Mouse (Mus musculus): ENCODE measurements around the gene Rnf213. TPM values are rescaled to one million over a fixed set of nuclear protein-coding genes. Genes with fewer than 3 reads are reported as not detected.

Rnf213 gene
- polyA plus RNA-seq, 1 experiment, result 27.7 TPM

- H3K4me1 ChIP-seq (ENCODE audit: control insufficient read depth, insufficient read depth, low read length), result no peaks in the 10 kb centered on the region
- no peak overlapping the region for H3K27ac ChIP-seq (ENCODE audit: control insufficient read depth, insufficient read depth, low read depth, low read length, poor library complexity)
- no peak for TF ChIP-seq POLR2A (IDR thresholded peaks at IDR 0.05; ENCODE audit: borderline replicate concordance, control insufficient read depth, low read depth, low read length)
- WGBS, result 81% methylated on average over 16 of the region's 16 CpGs
- no peak overlapping the region for H3K4me3 ChIP-seq (replicated peaks; ENCODE audit: control insufficient read depth, low read depth, low read length)
Observed at GRCm38 (mm10) chr11:119515823-119516676, 123.2 kb downstream of the Rnf213 start.

- no peaks in the 10 kb centered on the region for H3K4me1 ChIP-seq (ENCODE audit: control insufficient read depth, insufficient read depth, low read length)
- no peak overlapping the region for H3K27ac ChIP-seq (ENCODE audit: control insufficient read depth, insufficient read depth, low read depth, low read length, poor library complexity)
- TF ChIP-seq POLR2A (IDR thresholded peaks at IDR 0.05; ENCODE audit: borderline replicate concordance, control insufficient read depth, low read depth, low read length), result no peak
- TF ChIP-seq CTCF (IDR thresholded peaks at IDR 0.05; ENCODE audit: control insufficient read depth, insufficient read depth, low read length), result no peak
- WGBS, result 73% methylated on average over 12 of the region's 12 CpGs
- no peak overlapping the region for H3K4me3 ChIP-seq (replicated peaks; ENCODE audit: control insufficient read depth, low read depth, low read length)
Observed at GRCm38 (mm10) chr11:119516677-119517361, 123.9 kb downstream of the Rnf213 start.

DNA sequence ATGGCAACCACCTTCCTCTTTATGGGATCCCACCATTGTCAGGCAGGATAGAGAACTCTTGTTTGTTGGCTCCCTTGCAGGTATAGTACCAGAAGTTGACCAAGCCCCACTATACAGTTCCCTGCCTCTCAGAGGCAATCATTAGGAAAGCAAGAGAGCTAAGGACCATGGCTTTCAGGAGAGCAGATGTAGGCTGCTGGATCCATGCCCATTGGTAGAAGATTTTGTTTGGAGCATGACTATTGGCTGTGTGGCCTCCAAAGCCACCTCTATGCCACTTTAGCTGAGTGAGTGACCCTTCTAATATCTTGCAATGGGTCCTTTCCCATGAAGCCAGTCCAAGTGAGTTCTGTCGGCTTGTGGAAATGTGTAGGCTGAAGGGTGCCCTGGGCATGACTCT, 126.5 kb downstream of the Rnf213 start:
- no peak overlapping the region for H3K4me3 ChIP-seq (replicated peaks; ENCODE audit: control insufficient read depth, low read depth, low read length)
- H3K4me1 ChIP-seq (ENCODE audit: control insufficient read depth, insufficient read depth, low read length), result no peaks in the 10 kb centered on the region; the same call in 1 of the 2 replicates
- TF ChIP-seq CTCF (IDR thresholded peaks at IDR 0.05; ENCODE audit: control insufficient read depth, insufficient read depth, low read length) (no peak), POLR2A (IDR thresholded peaks at IDR 0.05; ENCODE audit: borderline replicate concordance, control insufficient read depth, low read depth, low read length) (no peak)
- 86% methylated on average over 1 of the region's 1 CpGs for WGBS
- H3K27ac ChIP-seq (ENCODE audit: control insufficient read depth, insufficient read depth, low read depth, low read length, poor library complexity), result no peak overlapping the region

DNA sequence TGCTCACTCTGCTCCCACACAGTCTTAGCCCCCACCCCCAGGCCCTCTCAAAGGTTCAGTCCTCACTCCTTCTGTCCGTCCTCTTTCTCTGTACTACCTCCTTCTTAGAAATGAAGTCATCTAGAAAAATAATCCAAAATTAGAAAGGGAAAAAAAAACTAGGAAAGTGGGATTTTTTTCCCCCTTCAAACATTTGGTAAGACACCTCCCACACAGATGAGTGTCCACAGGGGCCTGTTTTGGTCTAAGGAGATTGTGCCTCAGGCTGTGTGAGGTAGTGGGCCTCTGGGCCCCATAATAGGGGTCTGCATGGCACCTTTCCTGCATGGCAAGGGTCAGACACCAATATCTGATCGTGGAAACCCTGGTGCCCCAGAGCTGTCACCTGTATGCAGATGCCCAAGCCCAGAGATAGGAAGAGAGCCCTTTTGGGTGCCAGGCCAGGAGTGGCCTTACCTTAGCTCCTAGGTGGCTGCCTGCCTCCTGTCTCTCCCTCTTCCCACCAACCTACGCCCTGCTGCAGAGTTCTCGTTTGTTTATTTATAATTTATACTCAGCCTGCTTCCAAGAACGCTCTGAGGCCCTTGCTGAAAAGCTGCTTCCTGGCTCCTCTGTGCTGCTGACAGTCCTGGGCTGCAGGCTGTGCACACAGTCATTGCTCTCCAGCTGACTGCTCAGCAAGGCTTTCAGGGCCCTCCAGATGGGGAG, 127.3 kb downstream of the Rnf213 start:
- TF ChIP-seq POLR2A (IDR thresholded peaks at IDR 0.05; ENCODE audit: borderline replicate concordance, control insufficient read depth, low read depth, low read length) (no peak), CTCF (IDR thresholded peaks at IDR 0.05; ENCODE audit: control insufficient read depth, insufficient read depth, low read length) (no peak)
- Histone ChIP-seq H3K4me3 (replicated peaks; ENCODE audit: control insufficient read depth, low read depth, low read length) (no peak overlapping the region), H3K4me1 (ENCODE audit: control insufficient read depth, insufficient read depth, low read length) (no peaks in the 10 kb centered on the region; the same call in 1 of the 2 replicates), H3K27ac (ENCODE audit: control insufficient read depth, insufficient read depth, low read depth, low read length, poor library complexity) (no peak overlapping the region)
- 52% methylated on average over 5 of the region's 5 CpGs for WGBS

GRCm38 (mm10) chr11:119520713-119521063, 127.8 kb downstream of the Rnf213 start:
- Histone ChIP-seq H3K4me3 (replicated peaks; ENCODE audit: control insufficient read depth, low read depth, low read length) (no peak overlapping the region), H3K4me1 (ENCODE audit: control insufficient read depth, insufficient read depth, low read length) (no peaks in the 10 kb centered on the region; the same call in 1 of the 2 replicates), H3K27ac (ENCODE audit: control insufficient read depth, insufficient read depth, low read depth, low read length, poor library complexity) (no peak overlapping the region)
- TF ChIP-seq POLR2A (IDR thresholded peaks at IDR 0.05; ENCODE audit: borderline replicate concordance, control insufficient read depth, low read depth, low read length), result no peak
- TF ChIP-seq CTCF (IDR thresholded peaks at IDR 0.05; ENCODE audit: control insufficient read depth, insufficient read depth, low read length), result no peak

DNA sequence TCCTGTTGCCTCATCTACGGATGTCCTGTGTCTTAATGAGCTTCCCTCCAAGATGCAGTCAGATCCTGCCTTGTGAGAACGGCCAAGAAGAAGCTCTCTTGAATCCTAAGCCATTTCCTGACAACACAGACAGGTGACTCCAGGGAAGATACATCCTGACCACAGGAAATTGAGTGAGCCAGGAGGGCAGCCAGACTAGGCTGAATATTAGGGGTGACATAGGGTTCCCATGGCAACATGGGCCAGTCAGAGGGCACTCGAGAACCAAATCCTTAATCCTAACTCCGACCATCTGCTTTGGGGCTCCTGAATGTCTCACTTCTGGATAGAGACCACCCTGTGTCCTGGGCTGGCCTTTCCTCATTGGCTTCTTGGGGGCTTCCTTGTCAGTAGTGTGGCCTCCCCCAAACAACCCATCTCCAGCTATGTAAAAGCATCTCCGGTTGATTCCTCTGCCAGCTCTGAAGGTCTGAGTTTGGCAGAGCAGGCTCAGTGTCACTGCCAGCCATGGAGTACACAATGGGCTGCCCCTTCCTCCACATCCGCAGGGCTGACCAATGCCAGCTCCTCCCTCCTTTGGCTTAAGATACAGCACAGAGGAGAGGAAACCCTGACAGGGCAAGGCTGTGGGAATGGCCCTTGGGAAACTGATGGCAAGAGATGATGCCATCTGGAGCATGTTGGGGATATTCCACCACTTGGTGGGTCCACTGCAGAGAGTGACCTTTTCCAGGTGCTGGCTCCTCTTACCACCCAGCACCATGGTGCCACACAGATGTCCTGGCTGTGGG, 129.2 kb downstream of the Rnf213 start:
- H3K4me3 ChIP-seq (replicated peaks; ENCODE audit: control insufficient read depth, low read depth, low read length), result no peak overlapping the region
- no peaks in the 10 kb centered on the region; the same call in 1 of the 2 replicates for H3K4me1 ChIP-seq (ENCODE audit: control insufficient read depth, insufficient read depth, low read length)
- H3K27ac ChIP-seq (ENCODE audit: control insufficient read depth, insufficient read depth, low read depth, low read length, poor library complexity), result no peak overlapping the region; the same call in 1 of the 2 replicates
- WGBS, result 70% methylated on average over 6 of the region's 6 CpGs
- TF ChIP-seq CTCF (IDR thresholded peaks at IDR 0.05; ENCODE audit: control insufficient read depth, insufficient read depth, low read length), result no peak
- TF ChIP-seq POLR2A (IDR thresholded peaks at IDR 0.05; ENCODE audit: borderline replicate concordance, control insufficient read depth, low read depth, low read length), result no peak

- no peak overlapping the region for H3K27ac ChIP-seq (ENCODE audit: control insufficient read depth, insufficient read depth, low read depth, low read length, poor library complexity)
- 64% methylated on average over 8 of the region's 8 CpGs for WGBS
- no peak overlapping the region for H3K4me3 ChIP-seq (replicated peaks; ENCODE audit: control insufficient read depth, low read depth, low read length)
- no peaks in the 10 kb centered on the region; the same call in 1 of the 2 replicates for H3K4me1 ChIP-seq (ENCODE audit: control insufficient read depth, insufficient read depth, low read length)
- TF ChIP-seq CTCF (IDR thresholded peaks at IDR 0.05; ENCODE audit: control insufficient read depth, insufficient read depth, low read length), result no peak
Observed at GRCm38 (mm10) chr11:119522779-119523178, 129.9 kb downstream of the Rnf213 start.

Measured in bone marrow, adult 2 months (tissue).